Mouse (Mus musculus) layer of hippocampus, adult 18-20 months (tissue): ENCODE measurements at regions not wholly inside any gene's neighbourhood (a gene's known extent, or its start where the extent isn't known, plus 50 kb on each side); places are given as distances from the start of the nearest gene placed in this dataset.

Source experiments
- DNase-seq, 2 experiments: peaks; one replicate each; pipeline ENCODE4 v3.0.0; 2022; ENCODE audit warnings: low spot score in 2 of 2

DNA sequence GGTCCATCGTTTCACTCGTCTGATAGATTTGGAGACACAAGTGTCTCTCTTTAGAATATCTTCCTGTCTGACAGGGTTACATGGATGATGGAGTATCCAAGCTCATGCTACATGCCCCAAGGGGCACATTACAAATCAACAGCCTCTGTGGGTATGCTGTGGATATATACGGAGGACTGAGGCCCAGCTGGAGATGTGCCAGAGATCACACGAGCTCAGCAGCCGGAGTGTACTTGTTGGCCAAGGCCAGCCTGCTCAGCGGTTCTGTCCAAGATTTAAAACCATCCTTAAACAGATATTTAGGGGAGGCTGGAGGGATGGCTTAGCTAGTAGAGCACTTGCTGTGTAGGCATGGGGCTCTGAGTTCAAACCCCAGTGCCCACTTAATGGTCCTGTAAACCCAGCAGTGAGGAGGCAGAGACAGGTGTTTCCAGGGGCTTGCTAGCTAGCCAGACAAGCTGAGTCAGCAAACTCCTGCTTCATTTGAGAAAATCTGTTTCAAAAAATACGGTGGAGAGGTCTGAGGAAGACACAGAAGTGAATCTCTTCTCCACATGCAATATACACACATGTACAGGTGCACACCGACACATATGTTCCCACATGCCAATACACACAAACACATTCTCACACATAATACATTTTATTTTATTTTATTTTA is 85.6 kb upstream of the Aldh1b1 start:
- no peak for DNase-seq

DNA sequence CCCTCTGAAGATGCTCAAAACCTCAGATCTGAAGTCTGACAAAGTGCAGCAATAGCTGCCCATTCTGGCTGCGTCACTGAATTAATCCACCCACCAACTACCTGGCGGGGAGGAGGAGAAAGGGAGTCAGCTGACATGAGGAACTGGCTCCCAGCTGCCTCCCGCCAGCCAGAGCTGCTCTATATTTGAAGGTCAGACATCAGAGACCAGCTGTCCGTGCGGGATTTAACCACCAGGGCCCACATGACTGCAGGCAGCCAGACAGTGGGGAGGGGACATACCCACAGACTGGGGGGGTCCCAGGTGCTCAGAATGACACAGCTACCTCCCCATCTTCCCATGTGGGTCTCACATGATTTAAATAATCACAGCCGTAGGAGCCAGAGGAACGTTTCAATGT is 94.8 kb upstream of the Aldh1b1 start:
- no peak for DNase-seq

DNA sequence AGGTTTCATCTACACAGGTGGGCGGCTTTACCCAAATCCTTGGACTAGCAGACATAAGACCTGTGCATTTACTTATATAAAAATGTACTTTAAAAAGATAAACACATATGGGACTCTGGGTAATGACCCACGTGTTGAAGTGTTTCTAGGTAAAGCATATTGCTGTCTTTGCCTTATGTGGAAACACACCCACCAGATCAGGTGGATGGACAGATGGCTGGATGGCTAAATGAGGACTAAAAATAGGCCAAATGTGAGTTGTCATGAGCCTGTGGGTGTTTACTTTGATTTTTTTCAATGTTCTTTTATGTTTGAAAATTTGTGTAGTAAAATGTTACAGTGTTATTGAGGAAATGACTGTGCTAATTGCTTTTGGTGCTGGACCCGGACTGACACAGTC is 99.2 kb upstream of the Aldh1b1 start:
- DNase-seq, result peak; percentile 18 to 69

DNA sequence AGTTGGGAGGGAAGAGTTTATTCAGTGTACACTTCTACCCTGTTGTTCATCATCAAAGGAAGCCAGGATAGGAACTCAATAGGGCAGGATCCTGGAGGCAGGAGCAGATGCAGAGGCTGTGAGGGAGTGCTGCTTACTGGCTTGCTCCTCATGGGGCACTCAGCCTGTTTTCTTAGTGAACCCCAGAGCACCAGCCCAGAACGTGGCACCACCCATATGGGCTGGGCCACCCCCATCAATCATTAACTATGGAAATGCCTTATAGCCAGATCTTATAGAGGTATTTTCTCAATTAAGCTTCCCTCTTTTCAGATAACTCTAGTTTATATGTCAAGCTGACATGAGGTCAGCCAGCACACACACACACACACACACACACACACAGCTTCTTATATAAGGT is 103.6 kb upstream of the Aldh1b1 start:
- DNase-seq, result no peak

DNA sequence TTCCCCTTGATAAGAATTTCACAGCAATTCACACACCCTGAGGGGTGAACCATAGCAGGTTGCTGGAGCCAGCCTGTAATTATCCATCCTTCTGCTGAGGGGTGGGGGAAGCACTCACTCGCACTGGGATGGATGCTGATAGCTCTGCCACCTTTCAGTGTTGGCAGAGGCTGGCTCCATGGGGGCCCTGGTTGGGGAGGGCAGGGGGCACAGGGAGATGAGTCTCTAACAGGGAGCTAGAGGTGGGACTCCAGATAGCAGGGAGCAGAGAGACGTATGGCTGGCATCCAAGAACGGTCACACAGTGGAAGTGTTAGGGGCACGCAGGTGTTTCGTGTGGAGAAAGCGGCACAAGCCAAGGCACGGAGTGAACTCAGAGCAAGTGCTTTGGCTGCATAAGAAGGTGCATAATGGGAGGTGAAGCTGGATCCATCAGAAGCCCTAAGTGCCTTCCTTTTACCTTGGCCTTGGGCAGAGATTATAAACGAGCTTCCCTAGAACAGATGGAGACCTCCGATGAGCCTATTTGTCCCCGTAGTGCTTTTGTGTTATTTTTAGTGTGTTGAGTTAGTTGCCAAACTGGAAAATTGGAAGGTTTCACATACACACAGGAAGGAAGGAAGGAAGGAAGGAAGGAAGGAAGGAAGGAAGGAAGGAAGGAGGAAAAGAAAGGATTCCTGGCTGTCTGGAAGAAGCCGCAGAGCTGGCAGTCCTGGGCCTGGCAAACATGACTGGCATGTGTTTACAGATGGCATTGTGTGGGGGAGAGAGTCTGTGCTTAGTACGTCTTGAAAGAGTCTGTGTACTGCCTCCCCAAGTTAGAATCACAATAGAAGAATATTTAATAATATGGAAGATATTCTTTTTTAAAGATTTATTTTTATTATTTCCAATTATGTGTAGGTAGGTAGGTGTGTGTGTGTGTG is 108.6 kb upstream of the Aldh1b1 start:
- peak in 1 of 2 experiments; percentile 49 for DNase-seq

DNA sequence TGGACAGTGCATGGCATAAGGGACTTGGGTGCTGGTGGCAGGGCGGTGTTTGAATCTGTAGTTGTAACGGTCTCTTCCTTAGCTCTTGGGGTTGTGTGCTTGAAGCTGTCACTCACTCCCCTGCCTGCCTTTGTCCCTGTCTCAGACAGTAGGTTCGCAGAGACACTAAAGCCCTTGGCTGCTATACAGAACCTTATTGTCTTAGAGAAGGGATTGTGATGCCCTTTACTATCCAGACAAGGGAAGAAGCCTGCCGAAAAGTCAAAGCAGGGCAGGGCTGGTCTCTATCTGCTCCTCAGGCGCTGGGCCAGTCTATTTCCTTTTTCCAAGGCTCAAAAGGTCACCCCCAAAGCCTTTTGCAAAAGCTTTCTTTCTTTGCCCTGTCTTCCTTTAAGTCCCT is 109.2 kb upstream of the Aldh1b1 start:
- no peak for DNase-seq

DNA sequence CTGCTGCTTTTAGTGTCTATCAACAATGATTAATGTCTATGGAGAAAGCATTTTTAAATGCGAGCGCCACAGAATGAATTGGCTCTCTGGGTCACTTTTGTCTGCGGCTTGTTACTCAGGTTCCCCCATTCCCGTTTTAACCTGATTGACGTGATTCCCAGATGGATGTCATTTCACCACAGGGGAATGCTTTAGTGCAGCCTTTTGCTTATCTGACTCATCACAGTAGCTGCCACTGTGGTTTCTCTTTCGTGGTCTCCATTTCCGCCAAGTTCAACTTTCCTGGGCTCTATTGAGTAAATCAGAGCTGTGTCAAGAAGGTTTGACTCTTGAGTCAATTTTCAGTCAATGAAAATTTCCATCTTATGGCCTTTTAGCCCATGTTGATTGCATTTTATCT is 110.6 kb upstream of the Aldh1b1 start:
- DNase-seq, result no peak

DNA sequence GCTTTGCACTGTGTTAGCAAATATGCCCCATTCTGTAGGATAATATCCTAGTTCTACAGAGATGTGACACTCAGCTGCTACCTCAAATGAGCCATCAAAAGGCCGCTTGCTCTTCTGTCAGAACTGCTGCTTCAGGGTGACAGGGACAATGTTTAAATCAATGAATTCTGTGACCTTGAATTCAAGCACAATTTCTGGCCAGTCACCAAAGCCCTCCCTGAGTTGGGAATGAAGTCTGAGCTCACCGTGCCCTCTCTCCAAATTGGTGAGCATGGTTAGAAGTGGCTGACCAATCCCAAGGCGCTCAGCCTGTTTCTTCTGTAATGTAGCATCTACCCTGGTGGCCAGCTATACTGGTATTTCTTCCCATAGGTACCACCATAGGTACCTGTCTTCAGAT is 113.8 kb upstream of the Aldh1b1 start:
- DNase-seq, result no peak

DNA sequence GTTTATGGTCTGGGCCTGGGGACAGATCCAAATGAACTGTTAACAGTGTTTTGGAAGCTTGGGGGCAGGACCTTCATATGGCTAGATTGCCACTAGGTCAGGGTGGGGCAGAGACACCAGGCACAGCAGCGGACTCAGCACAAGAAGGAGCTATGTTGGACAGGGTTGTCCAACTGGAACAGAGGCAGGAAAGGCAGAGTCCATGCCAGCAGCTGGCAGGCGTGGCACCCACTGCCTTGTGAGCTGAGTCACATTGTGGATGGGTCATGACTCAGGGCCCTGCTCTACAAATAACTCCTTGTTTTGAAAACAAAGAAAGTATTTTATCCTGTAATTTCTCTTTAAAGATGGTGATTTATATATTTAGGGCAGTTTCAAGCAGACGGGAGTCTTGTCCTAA is 115.6 kb upstream of the Aldh1b1 start:
- peak in 1 of 2 experiments; percentile 28 for DNase-seq

DNA sequence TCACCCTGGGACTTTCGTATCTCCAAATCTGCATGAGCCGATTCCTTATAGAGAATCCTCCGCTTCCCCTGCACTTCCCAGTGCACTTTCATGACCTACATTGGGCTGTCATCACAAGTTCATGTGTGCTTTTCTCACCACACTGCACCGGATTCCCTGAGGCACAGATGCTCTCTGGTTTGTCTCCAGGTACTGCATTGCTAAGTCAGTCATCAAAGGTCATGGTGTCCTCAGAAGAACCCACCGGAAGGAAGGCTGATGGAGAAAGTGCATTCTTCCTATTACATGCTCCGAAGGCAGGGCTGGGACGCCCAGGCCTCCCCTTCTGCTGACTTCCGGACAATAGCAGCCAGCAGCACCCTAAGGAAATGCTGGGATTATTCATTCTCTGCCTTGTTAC is 116.1 kb upstream of the Aldh1b1 start:
- no peak for DNase-seq

DNA sequence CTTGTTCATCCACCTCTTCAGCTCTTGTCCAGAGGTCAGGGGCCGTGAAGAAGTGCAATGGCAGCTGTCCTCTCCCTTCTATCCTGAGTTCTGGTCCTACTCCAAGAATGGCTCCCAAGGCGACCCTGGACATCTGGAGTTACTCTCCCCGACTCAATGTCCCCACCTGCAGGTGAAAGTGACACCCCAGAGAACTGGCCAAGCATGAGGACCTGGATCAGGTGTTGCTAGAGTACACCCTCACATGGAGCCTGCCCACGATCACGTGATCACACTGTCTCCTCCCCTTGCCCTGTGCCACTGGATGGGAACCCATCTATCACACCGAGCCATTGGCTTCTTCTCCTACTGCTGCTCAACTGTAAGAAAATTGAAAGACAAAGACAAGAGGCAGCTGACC is 122.7 kb upstream of the Aldh1b1 start:
- DNase-seq, result no peak

DNA sequence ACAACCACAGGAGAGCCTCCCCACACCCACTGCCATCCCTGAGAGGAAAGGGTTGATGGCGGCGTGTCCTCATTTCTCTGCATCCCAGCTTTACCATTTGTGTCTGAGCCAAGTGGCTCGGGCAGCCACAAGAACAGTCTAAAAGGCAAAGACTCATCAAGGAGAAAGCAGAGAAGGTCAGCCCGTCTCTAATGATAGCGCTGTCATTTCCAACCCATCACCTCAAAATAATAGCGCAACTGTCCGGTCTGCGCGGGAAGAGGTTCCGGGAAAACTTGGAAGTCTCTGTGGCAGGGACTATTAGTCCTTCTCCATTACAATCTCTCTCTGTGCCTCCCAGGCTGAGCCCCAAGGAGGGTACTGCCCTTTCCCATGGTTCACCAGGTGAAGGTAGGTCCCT is 124.5 kb upstream of the Aldh1b1 start:
- DNase-seq, result no peak

DNA sequence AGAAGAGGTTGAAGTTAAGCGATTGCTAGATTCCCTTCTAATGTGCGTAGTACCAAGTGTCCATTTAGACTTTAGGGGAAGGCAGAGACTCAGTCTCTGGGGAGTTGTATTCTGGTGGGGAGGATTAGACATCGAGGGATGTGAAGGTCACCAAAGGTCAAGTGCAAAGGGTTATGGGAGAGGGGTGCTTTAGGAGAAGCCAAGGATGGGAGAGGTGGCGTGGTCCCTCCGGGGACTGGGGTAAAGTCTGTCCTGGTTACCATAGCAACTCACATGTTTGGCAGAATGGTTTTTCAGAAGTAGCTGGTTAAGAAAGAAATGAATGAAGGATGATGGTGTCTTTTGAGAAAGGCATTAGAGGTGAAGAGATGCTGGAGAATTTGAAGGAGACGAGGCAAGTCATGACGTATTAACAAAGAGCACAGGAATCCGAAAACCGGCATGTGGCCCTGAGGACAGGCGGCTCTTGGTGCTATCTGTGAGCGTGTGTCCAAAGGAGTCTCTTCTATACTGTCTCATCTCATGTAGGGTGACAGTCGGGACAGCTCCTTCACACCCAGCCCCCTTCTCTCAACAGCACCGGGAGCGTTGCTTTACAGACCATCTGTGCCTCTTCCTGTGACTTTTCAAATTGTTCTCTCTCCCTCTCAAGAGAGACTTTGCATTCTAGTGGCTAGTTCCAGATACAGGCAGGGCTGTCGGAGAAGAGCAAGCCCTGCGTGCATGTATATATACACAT is 125.6 kb upstream of the Aldh1b1 start:
- peak; percentile 26 to 63 for DNase-seq

DNA sequence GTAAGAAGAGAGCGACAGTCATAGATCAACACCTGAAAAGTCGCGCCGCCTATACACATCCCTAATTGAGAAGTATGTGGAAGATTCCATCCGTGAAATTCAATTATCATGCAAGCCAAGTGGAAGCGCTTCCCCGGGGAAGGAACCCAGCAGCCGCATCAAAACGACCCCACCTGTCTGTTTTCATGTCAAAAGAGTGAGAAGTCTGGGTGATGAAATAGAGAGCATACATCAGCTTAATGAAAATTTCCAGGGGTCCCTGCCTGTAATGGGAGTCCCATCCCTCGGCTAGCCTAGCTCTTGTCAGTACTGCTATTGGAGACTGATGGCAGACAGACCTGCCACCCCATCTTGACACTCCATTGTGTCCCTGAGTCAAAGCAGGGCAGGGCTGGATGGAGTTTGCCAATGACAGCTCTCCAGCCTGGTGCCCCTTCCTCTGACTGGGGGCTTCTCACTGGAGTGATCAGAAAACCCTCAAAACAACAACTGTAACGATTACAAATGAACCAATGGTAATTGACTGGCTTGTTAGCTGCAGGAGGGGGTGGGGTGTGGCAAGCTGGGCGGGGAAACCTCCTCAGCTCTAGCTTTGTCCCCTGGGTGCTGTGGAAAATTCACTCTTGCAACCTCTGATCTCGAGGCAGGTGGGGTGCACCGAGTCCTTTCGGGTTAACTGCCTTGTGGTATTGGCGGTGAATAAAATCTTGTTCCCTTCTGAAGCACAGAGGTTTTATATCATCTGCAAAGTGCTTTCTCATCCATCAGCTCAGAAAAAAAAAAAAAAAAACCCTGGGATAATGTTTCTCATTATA is 126.4 kb upstream of the Aldh1b1 start:
- DNase-seq, result no peak

DNA sequence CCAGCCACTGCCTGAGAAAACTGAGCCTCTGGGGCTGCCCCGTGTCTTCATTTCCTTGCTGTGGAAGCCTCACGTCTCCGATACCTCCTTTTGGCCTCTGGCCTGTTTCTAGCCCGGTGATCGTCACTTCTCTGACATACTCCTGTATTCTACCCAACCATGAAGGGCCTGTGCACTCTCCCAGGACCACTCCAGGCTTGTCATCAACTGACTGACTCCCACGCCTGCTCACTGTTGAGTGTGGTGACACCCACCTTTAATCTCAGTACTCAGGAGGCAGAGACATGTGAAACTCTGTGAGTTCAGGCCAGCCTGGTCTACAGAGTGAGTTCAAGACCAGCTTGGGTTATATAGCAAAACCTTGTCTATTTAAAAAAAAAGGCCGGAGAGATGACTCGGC is 132.1 kb upstream of the Shb start:
- no peak for DNase-seq

DNA sequence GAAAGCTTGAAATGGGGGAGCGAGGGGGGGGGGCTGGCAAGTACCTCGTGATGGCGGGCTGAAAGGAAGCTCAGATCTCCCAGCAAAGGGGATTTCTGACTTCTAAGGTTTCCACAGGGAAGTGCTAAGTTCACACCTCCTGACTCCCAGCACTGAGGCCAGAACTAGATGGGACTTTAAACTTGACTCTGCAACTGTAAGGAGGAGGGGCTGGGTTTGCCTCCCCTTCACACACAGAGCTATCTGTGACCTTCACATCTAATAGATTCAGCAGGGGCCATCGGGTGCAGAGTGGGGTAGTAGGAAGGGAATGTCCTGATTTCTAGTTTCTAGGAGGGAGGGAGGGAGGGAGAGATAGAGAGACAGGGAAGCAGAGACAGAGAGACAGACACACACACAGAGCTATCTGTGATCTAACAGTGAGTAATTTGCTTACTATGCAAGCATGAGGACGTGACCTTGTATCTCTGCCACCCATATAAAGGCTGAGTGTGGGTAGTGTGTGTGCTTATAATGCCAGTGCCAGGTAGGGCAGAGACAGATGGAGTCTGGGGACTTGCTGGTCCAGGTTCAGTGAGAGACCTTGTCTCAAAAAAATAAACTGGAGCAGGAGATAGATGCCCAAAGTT is 125.2 kb upstream of the Shb start:
- no peak for DNase-seq

DNA sequence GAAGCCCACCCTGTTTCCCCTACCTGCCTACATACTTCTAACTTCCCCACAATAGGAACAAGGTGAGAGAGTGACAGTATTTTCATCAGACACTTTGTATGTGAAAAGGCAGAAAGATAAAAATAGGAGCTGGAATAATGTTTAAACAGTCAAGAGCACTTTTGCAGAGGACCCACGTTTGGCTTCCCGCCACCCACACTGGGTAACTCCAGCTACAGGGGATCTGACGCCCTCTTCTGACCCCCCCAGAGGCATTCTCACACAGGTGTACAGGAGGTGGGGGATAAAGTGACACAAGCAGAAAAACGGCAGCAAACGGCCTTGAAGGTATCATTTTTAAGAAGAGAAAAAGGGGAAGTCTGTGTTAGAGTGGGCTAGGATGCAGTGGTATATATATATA is 123.5 kb upstream of the Shb start:
- no peak for DNase-seq

DNA sequence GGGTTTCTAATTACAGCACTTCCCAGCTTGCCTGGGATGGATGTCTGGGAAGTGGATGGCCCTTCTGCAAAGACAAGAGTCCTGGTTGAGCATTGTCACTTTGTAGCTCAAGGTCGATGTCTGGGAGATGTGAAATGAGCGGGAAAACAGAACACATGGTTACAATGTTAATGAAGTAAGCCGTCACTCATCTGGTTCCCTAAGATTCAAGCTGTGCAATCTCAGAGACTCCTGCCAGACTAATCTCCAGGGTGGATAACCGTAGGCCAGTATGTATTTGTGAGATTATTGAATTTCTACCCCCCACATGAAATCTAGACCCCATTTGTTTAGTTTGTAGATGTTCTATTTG is 122.5 kb upstream of the Shb start:
- no peak for DNase-seq

DNA sequence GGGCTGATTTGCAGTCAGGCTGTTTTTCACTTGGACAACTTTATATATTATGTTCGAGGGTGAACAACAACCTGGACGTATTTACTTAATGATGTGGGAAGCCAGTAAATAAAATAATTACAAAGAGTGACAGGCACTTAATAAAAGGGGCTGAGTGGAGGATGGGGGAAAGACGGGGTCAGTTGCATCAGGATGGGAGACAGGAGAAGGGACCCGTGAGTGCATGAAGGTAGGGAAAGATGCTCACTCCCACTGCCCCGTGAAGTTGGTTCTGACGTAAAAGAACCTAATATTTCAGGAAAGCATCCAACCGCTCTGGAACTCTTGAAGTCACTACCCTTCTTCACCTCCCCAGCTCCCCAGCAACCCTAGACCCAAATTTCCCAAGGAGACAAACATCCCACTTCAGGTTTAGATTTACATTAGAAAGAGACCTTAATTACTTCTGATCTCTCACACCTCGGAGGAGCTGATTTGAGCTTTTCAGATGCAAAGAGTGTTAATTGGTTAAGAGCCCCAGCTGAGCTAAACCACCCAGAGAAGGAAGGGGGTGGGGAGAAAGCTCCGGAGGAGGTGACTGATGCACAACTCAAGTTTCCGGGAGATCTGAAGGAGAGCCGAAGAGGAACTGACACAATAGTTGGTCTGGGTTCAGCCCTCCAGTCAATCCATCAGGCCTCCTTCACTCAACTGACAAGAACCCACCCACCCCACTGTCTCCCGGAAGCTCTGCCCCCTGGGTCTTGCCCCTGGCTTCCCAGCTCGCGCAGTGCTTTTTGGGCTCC is 121.9 kb upstream of the Shb start:
- DNase-seq, result no peak
